Mouse (Mus musculus): Measurements from ENCODE around the gene Riox1. TPM values are rescaled to one million over a fixed set of nuclear protein-coding genes. Genes with fewer than 3 reads are reported as not detected.
A peak's percentile ranks its signal among the peaks of the same experiment; 100 is the strongest.
"Not testable (repeated sequence)": the region's sequence is repeated elsewhere in the genome, so short reads cannot be mapped to it uniquely, and the experiment has no call there.

Gene Riox1
- polyA plus RNA-seq, 1 experiment from 2014 or later, result 16.8 TPM

GRCm38 (mm10) chr12:83927747-83928146 lies 22.7 kb upstream of the Riox1 start:
- DNase-seq (ENCODE audit: low spot score), result no peak
- Histone ChIP-seq H3K27ac (replicated peaks) (no peak overlapping the region), H3K4me3 (no peak overlapping the region), H3K9me3 (no peaks in the 10 kb centered on the region), H3K4me1 (peaks cover 23% of the 10 kb centered on the region), H3K27me3 (replicated peaks; ENCODE audit: low read depth, poor library complexity, severe bottlenecking) (no peaks in the 10 kb centered on the region), H3K36me3 (replicated peaks) (no peaks in the 10 kb centered on the region)
- 85% methylated on average over 4 of the region's 4 CpGs for WGBS

- DNase-seq (ENCODE audit: low spot score), result no peak
- H3K4me3 ChIP-seq, result no peak overlapping the region
- no peak overlapping the region for H3K27ac ChIP-seq (replicated peaks)
- peaks cover 7% of the 10 kb centered on the region for H3K4me1 ChIP-seq
- no peaks in the 10 kb centered on the region for H3K36me3 ChIP-seq (replicated peaks)
- 31% methylated on average over 2 of the region's 2 CpGs for WGBS
- no peaks in the 10 kb centered on the region for H3K9me3 ChIP-seq
- no peaks in the 10 kb centered on the region for H3K27me3 ChIP-seq (replicated peaks; ENCODE audit: low read depth, poor library complexity, severe bottlenecking)
Measured at GRCm38 (mm10) chr12:83929186-83929804, 21.1 kb upstream of the Riox1 start.

- H3K4me3 ChIP-seq, result no peak overlapping the region
- 70% methylated on average over 10 of the region's 10 CpGs for WGBS
- DNase-seq (ENCODE audit: low spot score), result no peak
Measured at GRCm38 (mm10) chr12:83937600-83937999, 12.8 kb upstream of the Riox1 start.

GRCm38 (mm10) chr12:83938592-83938991 lies 11.8 kb upstream of the Riox1 start:
- H3K4me3 ChIP-seq; H3K27me3 ChIP-seq (replicated peaks; ENCODE audit: low read depth, poor library complexity, severe bottlenecking); H3K9me3 ChIP-seq; DNase-seq (ENCODE audit: low spot score); H3K36me3 ChIP-seq (replicated peaks); H3K27ac ChIP-seq (replicated peaks); H3K4me1 ChIP-seq: not testable (repeated sequence)
- 36% methylated on average over 1 of the region's 1 CpGs for WGBS

More at GRCm38 (mm10) chr12:83937600-83937999, 12.8 kb upstream of the Riox1 start:
- Histone ChIP-seq H3K27me3 (replicated peaks; ENCODE audit: low read depth, poor library complexity, severe bottlenecking) (no peaks in the 10 kb centered on the region), H3K4me1 (peaks cover 6% of the 10 kb centered on the region), H3K9me3 (no peaks in the 10 kb centered on the region), H3K27ac (replicated peaks) (no peak overlapping the region), H3K36me3 (replicated peaks) (no peaks in the 10 kb centered on the region)

- Histone ChIP-seq H3K4me1 (peaks cover 6% of the 10 kb centered on the region), H3K36me3 (replicated peaks) (no peaks in the 10 kb centered on the region), H3K27me3 (replicated peaks; ENCODE audit: low read depth, poor library complexity, severe bottlenecking) (no peaks in the 10 kb centered on the region), H3K4me3 (no peak overlapping the region), H3K9me3 (no peaks in the 10 kb centered on the region), H3K27ac (replicated peaks) (no peak overlapping the region)
- DNase-seq (ENCODE audit: low spot score), result no peak
- 78% methylated on average over 2 of the region's 2 CpGs for WGBS
Measured at GRCm38 (mm10) chr12:83939332-83939731, 11.1 kb upstream of the Riox1 start.

GRCm38 (mm10) chr12:83940031-83940430 lies 10.4 kb upstream of the Riox1 start:
- Histone ChIP-seq H3K36me3 (replicated peaks) (no peaks in the 10 kb centered on the region), H3K9me3 (no peaks in the 10 kb centered on the region), H3K4me3 (no peak overlapping the region), H3K27ac (replicated peaks) (no peak overlapping the region), H3K4me1 (peaks cover 6% of the 10 kb centered on the region), H3K27me3 (replicated peaks; ENCODE audit: low read depth, poor library complexity, severe bottlenecking) (no peaks in the 10 kb centered on the region)
- DNase-seq (ENCODE audit: low spot score), result no peak
- WGBS, result 67% methylated on average over 4 of the region's 4 CpGs

- no peaks in the 10 kb centered on the region for H3K9me3 ChIP-seq
- H3K4me1 ChIP-seq, result peaks cover 6% of the 10 kb centered on the region
- H3K36me3 ChIP-seq (replicated peaks), result no peaks in the 10 kb centered on the region
- H3K27me3 ChIP-seq (replicated peaks; ENCODE audit: low read depth, poor library complexity, severe bottlenecking), result no peaks in the 10 kb centered on the region
- H3K4me3 ChIP-seq, result no peak overlapping the region
- DNase-seq (ENCODE audit: low spot score), result no peak
- 81% methylated on average over 3 of the region's 3 CpGs for WGBS
- no peak overlapping the region for H3K27ac ChIP-seq (replicated peaks)
Measured at GRCm38 (mm10) chr12:83941938-83942337, 8.5 kb upstream of the Riox1 start.

- WGBS, result 87% methylated on average over 8 of the region's 8 CpGs
- H3K9me3 ChIP-seq, result no peaks in the 10 kb centered on the region
- peaks cover 24% of the 10 kb centered on the region for H3K4me1 ChIP-seq
- H3K27ac ChIP-seq (replicated peaks), result no peak overlapping the region
- no peak overlapping the region for H3K4me3 ChIP-seq
- peaks cover 8% of the 10 kb centered on the region for H3K36me3 ChIP-seq (replicated peaks)
- no peak for DNase-seq (ENCODE audit: low spot score)
- H3K27me3 ChIP-seq (replicated peaks; ENCODE audit: low read depth, poor library complexity, severe bottlenecking), result no peaks in the 10 kb centered on the region
Measured at GRCm38 (mm10) chr12:83947260-83947811, 3.1 kb upstream of the Riox1 start.

- no peak overlapping the region for H3K4me3 ChIP-seq
- no peaks in the 10 kb centered on the region for H3K27me3 ChIP-seq (replicated peaks; ENCODE audit: low read depth, poor library complexity, severe bottlenecking)
- no peak overlapping the region for H3K27ac ChIP-seq (replicated peaks)
- peaks cover 25% of the 10 kb centered on the region for H3K36me3 ChIP-seq (replicated peaks)
- peaks cover 38% of the 10 kb centered on the region for H3K4me1 ChIP-seq
- 79% methylated on average over 4 of the region's 4 CpGs for WGBS
- H3K9me3 ChIP-seq, result no peaks in the 10 kb centered on the region
- DNase-seq (ENCODE audit: low spot score), result no peak
Measured at GRCm38 (mm10) chr12:83949043-83949442, 1.4 kb upstream of the Riox1 start.

- H3K27ac ChIP-seq (replicated peaks), result peak overlapping the region; percentile 93
- H3K27me3 ChIP-seq (replicated peaks; ENCODE audit: low read depth, poor library complexity, severe bottlenecking), result no peaks in the 10 kb centered on the region
- peaks cover 38% of the 10 kb centered on the region for H3K4me1 ChIP-seq
- 31% methylated on average over 11 of the region's 11 CpGs for WGBS
- peak overlapping the region; percentile 94 for H3K4me3 ChIP-seq
- H3K36me3 ChIP-seq (replicated peaks), result peaks cover 29% of the 10 kb centered on the region
- DNase-seq (ENCODE audit: low spot score), result peak; percentile 12
- H3K9me3 ChIP-seq, result no peaks in the 10 kb centered on the region
Measured at GRCm38 (mm10) chr12:83949776-83950492, 474 bp upstream of the Riox1 start.

GRCm38 (mm10) chr12:83950840-83951701 lies 663 bp downstream of the Riox1 start:
- peak overlapping the region; percentile 94 for H3K4me3 ChIP-seq
- H3K27ac ChIP-seq (replicated peaks), result peak overlapping the region; percentile 93
- H3K27me3 ChIP-seq (replicated peaks; ENCODE audit: low read depth, poor library complexity, severe bottlenecking), result no peaks in the 10 kb centered on the region
- H3K4me1 ChIP-seq, result peaks cover 38% of the 10 kb centered on the region
- H3K36me3 ChIP-seq (replicated peaks), result peaks cover 40% of the 10 kb centered on the region
- WGBS, result under 1% methylated on average over 116 of the region's 116 CpGs
- peak; percentile 70 for DNase-seq (ENCODE audit: low spot score)
- H3K9me3 ChIP-seq, result no peaks in the 10 kb centered on the region

All from embryonic facial prominence, embryonic 10.5 days (tissue).